Mouse (Mus musculus): Measurements from ENCODE around the gene Slc38a4.
A peak's percentile ranks its signal among the peaks of the same experiment; 100 is the strongest.

DNA sequence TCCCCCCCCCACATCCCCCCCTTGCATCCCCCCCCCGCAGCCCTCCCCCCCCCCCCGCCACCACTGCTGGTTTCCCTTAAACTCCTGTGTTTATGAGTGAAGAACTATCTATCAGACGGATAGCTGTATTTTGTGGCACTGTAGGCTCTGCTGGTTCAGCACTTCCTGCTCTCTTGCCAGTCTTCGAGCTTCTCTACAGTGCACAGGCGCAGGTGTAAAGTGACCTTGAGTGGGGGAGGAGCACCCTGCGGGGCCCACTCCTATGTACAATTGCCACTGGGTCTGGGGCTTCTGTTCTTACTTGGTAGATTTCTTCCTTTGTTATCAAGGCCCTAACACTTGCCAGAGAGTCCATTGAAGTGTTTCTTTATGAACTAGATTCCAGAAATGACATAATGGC lies 33.0 kb downstream of the Slc38a4 start:
- TF ChIP-seq CTCF (IDR thresholded peaks at IDR 0.05; ENCODE audit: low read depth, low read length), result no peak
- TF ChIP-seq POLR2A (IDR thresholded peaks at IDR 0.05; ENCODE audit: insufficient read depth, low read length), result no peak
- TF ChIP-seq EP300 (IDR thresholded peaks at IDR 0.05; ENCODE audit: insufficient read depth, low read depth, low read length), result peak; percentile 61; the same call in 1 of the 2 replicates

Data from ES-Bruce4 (cell line).